Mouse (Mus musculus) liver, adult (tissue): ENCODE data around the gene Gtf3c5.

ENCODE experiments used
- GATA4 ChIP-seq: IDR thresholded peaks from 2 replicates; pipeline ENCODE4 v1.6.1; 2014; ENCODE audit warnings: mild to moderate bottlenecking, low read length; ENCODE audit not compliant: insufficient replicate concordance

The Gtf3c5 gene

GRCm38 (mm10) chr2:28535263-28535540 is 48.3 kb downstream of the Gtf3c5 start:
- no peak for TF ChIP-seq GATA4

- peak; percentile 22; the same call in 1 of the 2 replicates for TF ChIP-seq GATA4
Measured at GRCm38 (mm10) chr2:28534436-28535262, 48.9 kb downstream of the Gtf3c5 start.

- TF ChIP-seq GATA4, result no peak
Measured at GRCm38 (mm10) chr2:28533901-28534435, 49.6 kb downstream of the Gtf3c5 start.

- TF ChIP-seq GATA4, result no peak
Measured at GRCm38 (mm10) chr2:28532938-28533771, 50.4 kb downstream of the Gtf3c5 start.

GRCm38 (mm10) chr2:28530311-28530710 is 53.2 kb downstream of the Gtf3c5 start:
- TF ChIP-seq GATA4, result no peak

GRCm38 (mm10) chr2:28529856-28530255 is 53.7 kb downstream of the Gtf3c5 start:
- TF ChIP-seq GATA4, result no peak

- no peak for TF ChIP-seq GATA4
Measured at GRCm38 (mm10) chr2:28528354-28528730, 55.2 kb downstream of the Gtf3c5 start.

GRCm38 (mm10) chr2:28527436-28528353 is 55.9 kb downstream of the Gtf3c5 start:
- no peak for TF ChIP-seq GATA4

- TF ChIP-seq GATA4, result no peak
Measured at GRCm38 (mm10) chr2:28525943-28526876, 57.3 kb downstream of the Gtf3c5 start.

GRCm38 (mm10) chr2:28525219-28525942 is 58.2 kb downstream of the Gtf3c5 start:
- no peak for TF ChIP-seq GATA4

GRCm38 (mm10) chr2:28524406-28524805 is 59.1 kb downstream of the Gtf3c5 start:
- no peak for TF ChIP-seq GATA4

- no peak for TF ChIP-seq GATA4
Measured at GRCm38 (mm10) chr2:28523643-28524117, 59.9 kb downstream of the Gtf3c5 start.

- TF ChIP-seq GATA4, result no peak
Measured at GRCm38 (mm10) chr2:28522166-28522565, 61.4 kb downstream of the Gtf3c5 start.
